Mouse (Mus musculus) ovary, postnatal 14 days (tissue): Measurements from ENCODE around the gene Wipi1.
"Not testable (repeated sequence)": the region's sequence is repeated elsewhere in the genome, so short reads cannot be mapped to it uniquely, and the experiment has no call there.

Experiments
- DNase-seq: peaks from one replicate; pipeline ENCODE4 v3.0.0; 2022; ENCODE audit warnings: low spot score

Gene Wipi1

DNA sequence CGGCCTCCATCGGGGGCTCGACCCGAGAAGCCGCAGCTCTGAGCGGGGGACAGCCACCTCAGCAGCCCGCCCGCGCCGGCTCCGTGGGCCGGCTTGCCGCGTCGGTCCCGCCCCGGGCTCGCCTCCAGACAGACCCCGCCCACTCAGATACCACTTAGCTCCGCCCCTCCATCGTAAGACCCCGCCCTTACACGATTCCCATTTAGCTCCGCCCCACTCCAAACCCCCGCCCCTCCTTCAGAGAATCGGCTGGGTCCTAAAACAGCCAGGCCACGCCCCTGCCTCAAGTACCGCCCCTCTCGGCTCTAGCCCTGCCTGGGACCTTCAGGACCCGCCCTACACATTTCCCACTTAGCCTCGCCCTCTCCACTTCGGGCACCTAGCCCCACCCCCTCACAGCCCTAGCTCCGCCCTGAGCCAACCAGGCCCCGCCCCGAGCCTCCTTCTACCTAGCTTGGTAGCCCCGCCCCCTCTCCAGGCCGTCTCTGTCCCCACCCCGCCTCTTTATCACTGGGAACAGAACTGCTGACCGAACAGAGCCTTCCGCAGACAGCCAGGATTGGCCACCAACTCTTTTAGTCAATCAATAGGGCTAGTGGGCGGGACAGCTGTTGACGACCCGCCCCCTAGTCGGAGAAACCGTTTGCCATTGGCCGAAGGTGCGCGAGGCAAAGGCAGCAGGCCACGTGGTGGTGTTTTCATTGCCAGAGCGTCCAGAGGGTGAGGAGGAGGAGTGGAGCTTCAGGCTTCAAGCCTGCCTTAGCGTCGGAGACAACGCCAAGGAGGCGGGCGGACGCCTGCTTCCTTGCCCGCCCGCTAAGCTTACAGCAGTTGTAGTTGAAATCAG lies at the start of gene Wipi1:
Gene Wipi1, minus strand, starts transcription at position 665 of the 847 bp plus-strand sequence.
- DNase-seq: peak; percentile 98

DNA sequence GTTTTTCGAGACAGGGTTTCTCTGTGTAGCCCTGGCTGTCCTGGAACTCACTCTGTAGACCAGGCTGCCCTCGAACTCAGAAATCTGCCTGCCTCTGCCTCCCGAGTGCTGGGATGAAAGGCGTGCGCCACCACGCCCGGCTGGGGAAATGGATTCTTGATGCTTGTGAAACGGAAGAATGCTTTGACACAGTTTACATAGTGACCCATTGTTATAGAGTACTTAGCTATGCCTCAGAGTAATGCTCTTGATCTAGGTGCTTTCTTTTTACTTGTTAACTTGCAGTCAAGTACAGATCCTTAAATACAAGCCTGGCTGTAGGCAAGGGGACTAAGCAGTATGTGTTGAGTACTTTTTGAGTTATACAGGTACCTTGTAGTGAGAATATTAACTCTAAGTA lies 48.8 kb upstream of the Wipi1 start:
- not testable (repeated sequence) for DNase-seq

DNA sequence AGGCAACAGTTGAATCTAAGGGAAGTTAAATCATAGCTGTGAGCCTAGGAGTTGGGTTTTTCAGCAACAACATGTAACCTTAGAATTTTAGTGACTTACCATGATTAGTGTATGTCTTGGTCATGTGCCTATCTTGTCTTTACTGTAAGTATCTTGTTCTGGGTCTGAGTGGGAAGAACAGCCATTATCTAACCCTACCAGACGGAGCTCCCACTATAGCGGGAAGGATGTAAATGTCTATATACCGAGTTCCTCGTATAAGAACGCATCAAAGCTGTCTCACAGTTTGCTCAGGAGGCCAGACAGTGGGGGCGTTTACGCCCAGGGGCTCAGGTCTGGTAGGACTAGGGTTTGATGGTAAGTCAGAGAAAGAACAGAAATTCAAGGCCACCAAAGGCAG lies 44.5 kb upstream of the Wipi1 start:
- no peak for DNase-seq

DNA sequence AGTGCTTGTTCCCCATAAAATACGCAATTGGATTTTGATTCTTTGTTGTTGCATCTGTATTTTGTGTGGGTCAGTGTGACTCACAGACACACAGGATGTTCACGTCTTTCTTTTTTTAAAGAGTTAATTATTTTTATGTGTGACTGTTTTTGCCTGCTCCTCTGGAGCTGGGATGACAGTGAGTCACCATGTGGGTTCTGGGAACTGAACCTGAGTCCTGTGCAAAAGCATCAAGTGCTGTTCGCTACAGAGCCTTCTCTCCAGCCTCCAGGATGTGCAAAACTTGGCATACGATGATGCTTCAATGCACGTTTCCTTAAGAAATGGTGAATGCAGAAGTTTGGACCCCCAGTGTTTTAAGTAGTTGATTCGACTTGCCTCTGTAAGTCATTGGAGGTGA lies 42.8 kb upstream of the Wipi1 start:
- DNase-seq: no peak

DNA sequence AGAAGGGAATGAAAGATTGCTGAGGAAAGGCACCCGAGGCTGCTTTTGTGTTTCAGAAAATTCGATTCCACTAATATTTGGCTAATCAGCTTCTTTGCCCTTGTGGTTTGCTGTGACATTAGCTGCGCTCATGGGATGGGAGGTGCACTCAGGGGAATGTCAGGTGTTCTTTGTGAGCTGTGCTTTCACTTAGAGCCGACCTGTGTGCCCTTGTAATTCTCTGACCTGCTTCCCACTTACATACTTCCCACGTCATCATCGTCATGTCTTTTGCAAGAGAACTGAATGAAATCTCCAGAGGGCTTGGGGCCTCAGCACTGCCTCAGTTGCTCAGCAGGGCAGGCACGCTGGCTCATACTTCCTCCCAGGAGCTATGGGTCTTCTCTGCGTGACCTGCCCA lies 41.4 kb upstream of the Wipi1 start:
- no peak for DNase-seq

DNA sequence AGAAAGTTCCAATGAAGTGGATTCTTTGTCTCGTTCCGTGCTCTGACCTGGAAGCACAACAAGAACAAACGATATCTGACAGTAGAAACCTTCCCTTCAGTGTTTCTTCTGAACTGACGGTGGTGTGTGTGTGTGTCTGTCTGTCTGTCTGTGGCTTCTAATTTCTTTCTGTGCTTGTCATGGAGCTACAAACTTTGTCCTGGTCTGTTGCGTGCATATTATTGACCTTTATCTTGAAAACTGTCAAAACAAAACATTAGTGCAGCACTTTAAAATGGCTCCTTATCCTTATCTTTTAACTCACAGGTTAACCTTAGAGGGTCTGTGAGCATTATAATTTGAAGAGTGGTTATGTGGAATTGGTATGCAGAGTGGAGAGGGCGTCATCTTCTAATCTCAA lies 40.7 kb upstream of the Wipi1 start:
- DNase-seq: no peak

DNA sequence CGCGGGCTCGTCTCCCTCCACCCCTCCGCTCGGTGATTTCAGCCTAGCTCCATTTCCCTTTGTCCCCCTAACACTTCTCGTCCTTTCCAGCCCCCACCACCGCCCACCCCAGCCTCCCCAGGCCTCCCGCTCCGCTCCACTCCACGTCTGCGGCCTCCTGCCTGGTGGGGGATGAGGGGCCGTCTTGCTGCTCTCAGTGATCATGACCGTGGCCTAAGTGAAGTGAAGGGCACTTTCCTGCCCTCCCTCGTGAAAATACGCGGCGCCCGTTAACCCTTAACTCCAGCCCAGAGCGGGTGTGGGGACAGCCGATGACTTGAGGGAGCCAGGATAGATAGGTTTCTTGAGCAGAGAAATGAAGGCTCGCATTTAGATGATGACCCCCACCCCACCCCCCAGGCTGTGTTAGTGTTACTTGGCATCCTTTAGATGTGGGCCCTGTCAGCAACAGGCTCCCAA lies 39.8 kb upstream of the Wipi1 start:
- DNase-seq: no peak

DNA sequence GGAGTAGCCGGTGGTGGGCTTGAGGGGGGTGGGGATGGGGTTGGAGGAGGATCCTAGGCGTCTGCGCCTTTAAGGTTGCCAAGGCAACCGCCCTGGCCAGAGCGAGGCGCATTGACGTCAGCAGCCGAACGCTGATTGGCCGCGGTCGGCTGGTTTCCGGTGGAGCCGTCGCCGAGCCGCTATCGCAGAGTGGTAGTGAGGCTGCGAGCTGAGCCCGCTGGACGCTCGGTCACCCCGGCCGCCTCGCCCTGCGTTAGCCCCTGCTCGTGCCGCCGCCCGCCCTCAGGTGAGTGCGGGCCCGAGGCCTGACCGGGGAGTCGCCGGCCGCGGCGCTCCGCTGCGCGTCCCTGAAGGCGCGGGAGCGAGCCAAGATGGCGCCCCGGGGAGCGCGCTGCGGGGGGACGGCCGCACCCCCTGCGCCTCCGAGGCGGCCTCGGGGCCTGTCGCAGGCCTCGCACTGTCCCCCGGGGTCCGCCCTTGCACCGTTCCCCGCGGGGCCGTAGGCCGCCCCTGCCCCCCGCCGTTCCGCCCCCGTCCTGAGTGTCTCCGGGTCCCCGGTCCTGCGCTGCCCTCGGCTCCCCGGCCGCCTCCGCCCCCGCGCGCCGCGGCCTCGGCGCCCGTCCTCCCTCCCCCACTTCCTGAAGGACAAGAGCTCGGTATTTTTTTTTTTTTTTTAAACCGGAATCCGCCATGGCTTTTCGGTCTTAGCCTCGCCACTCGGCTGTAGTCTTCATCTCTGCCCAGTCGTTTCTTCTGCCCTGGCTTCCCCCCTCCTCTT lies 39.2 kb upstream of the Wipi1 start:
- peak; percentile 87 for DNase-seq

DNA sequence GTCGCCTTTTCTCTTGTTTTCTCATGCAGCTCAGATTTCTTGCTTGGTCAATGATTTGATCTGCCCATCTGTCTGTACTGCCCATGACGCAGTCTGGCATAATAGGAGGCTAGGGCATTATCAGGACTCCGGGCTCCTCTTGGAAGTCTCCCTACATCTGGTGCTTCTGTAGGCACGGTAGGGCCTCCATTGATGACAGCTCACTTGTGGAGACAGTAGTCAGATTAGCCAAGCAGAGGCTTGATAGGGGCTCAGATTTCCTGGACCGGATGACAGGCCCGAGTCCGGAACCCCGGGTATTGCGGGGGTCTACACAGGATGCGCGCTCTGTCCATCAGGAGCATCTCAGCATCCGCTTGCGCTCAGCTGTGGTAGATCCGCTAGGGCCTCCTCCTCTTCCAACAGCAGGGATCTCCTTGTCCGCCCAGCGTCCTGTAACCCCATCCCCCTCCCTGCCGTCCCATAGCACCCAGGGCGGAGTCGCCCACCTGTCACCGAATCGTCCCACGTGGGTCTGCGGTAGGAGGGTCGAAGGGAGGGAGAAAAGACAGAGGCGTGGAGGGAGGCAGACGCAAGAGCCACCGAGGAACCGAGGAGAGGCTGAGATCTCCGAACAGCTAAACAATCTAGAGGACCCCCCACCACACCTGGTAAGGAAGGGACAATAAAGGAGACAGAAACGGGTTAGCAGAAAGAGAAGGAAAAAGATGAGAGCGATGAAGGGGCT lies 38.4 kb upstream of the Wipi1 start:
- peak; percentile 51 for DNase-seq

DNA sequence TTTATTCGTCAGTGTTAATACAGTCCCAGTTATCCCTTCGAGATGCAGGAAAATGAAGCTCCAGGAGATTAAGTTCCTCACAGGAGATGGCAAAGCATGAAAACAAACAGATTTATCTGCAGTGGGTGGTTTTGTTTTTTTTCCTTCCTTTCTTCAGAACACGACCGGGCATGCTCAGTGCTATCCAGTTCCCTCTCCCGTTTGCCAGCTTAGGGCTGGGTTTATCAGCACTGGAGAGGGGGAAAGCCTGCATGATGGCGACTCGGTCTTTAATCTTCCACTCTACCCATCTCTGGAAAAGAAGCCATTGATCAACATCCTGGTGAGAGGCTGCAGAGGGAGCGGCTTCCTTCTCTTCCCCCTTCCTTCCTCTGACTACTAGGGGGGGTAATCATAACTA lies 37.4 kb upstream of the Wipi1 start, which contains the start of gene Prkar1a:
Gene Prkar1a, plus strand, starts transcription at position 200 of the 400 bp plus-strand sequence.
- no peak for DNase-seq

DNA sequence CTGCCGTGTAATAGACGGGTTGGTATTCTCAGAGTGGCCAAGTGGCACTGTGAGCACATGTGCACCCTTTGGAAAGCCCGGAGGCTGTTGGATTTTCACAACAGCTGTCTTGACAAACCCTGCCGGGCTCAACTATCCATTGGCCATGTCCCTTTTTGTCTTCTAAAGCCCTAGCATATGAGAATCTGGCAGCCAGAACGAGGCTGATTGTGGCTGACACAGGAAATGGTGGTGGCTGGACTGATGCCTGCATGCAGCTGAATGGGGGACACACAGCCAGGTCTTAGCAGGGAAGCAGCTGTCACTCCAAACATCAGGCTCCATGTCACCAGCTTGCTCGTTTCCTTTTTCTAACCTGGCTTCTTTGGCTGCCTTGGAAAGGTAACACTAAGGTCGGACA lies 36.7 kb upstream of the Wipi1 start:
- DNase-seq: no peak

DNA sequence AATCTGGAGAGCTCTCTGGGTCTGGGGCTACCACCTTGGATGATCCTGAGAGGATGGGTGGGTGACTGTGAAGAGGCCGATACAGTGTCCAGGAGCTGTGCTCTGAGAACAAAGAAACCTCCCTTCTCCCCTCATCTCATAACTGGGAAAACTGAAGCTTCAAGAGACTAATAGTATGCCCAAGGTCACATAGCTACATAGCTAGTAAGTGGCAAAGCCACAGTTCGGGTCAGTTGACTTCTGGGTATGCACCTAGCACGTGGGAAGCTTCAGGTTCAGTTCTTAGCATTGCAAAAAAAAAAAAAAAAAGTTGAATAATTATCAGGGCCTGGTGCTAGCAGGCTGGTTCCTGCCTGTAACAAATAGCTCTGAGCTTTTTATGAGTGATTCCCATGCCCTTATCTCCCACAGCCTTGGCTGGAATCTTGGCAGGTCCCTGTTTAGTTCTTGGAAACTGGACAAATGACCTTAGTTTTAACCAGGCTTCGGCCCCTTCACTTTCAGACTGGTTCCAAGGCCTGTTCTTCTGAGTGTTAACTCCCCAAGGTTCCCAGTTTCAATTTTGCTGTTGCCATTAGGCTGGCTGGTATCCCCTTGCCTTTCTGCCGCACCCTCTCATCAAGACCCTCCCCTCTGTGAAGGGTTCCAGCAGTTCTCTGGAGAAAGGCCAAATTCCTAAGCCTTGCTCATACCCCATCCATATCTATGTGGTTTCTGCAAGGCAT lies 29.9 kb upstream of the Wipi1 start:
- peak; percentile 21 for DNase-seq

DNA sequence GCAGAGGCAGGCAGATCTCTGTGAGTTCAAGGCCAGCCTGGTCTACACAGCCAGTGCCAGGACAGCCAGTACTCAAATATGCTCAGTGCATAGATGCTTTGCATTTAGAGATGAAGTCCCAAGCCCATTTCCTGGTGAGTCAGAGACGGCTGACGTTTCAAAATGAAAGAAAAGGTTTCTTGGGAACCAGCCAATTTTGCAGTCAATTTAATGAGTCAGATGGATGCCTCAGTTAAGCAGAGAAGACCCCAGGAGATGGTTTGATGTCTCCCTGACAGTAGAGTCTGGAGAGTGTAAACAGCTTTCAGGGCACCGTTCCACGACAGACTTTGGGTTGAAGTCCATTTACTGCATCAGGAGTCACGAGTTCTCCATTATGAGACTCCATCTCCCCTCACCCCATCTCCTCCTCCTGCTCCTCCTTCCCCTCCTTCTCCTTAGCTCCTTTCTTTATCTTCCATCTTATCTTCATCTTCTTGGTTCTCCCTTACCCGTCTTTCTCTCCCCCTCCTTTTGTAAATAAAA lies 24.2 kb upstream of the Wipi1 start:
- DNase-seq: no peak

DNA sequence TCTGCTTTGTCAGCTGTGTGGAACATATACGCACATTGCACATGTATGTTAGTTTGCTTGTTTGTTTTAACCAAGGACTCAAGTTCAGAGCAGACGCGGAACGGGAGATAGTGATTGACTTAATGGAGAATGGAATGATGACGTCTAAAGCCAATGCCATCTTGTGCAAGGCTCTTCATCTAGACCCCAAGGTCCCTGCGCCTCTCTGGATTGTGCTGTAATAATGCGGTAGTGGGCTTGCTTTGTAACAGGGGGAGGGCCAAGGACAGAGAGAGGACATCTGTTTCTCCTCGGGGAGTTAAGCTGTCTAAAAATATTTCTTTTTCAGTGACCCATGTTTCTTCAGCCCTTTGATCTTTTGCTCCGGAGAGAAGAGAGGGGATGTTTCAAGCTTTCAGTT lies 23.2 kb upstream of the Wipi1 start:
- no peak for DNase-seq

DNA sequence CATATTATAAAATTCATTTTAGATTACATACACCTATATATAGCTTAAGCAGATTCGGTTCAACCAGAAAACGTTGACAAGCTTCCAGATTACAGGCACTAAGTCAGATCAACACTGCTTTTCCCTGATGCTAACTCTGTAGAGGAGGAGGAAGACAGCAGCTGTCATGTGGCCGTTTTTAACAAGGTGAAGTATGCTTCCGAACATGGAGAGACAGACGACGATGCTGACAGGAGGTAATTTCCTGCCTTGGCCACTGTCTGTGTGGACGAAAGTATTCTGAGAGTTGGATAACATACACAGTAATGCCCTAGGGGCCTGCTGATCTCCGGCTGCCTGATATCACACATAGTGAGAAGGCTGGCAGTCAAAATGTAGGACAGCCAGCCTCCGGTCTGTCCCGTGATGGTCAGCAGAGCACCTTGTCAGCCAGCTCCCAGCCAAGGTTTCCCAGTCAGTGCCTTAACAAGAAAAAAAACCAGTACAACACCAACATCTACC lies 17.3 kb upstream of the Wipi1 start:
- DNase-seq: no peak

DNA sequence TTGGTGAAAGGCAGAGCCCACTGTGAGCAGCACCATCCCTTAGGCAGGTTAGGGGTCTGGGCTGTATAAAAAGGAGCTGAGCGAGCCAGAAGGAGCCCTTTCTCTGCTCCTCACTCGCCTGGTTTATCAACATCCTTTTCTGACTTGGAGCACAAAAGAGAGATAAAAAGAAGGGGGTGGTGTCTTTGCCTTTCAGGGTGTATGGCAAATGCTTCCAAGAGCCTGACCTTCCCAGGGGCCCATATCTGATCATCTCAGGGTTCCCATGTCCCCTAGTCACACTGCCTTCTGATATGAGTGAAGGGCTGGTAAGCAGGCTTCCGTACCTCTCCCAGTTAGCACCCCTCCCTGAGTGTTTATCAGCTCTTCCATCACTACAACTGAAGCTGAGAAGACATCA lies 16.3 kb upstream of the Wipi1 start:
- no peak for DNase-seq

DNA sequence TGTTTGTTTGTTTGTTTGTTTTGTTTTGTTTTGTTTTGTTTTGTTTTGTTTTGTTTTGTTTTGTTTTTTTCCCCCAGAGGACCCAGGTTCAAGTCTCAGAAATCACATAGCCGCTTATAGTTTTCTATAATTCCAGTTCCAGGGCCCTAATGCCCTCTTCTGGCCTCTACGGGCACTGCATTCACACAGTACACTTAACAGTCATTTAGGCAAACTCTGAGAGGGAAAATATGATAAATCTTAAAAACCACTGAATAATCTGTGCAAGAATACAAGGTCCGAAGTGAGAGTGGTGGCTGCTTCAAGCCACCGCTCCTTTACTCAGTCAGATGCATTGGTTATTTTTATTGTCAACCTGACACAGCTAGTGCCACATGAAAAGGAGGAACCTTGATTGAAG lies 15.9 kb upstream of the Wipi1 start:
- DNase-seq: no peak

DNA sequence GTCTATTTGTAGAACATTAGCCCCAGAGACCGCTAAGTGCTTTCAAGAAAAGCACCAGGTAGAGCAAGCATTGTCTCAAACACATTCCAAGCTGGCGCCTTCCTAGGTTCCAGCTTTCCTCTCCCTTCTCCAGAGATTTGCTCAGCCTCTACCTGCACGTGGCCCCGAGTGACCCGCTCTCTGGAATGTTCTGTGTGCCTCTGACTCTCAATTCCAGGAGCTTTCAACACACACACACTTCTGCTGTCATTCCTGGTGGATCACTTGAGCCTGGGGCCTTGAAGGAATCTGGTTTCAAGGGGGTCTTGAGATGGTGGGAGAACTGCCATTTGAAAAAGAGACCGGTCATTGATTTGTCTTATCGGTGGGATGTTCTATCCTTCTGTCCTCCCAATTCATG lies 11.5 kb upstream of the Wipi1 start:
- no peak for DNase-seq

DNA sequence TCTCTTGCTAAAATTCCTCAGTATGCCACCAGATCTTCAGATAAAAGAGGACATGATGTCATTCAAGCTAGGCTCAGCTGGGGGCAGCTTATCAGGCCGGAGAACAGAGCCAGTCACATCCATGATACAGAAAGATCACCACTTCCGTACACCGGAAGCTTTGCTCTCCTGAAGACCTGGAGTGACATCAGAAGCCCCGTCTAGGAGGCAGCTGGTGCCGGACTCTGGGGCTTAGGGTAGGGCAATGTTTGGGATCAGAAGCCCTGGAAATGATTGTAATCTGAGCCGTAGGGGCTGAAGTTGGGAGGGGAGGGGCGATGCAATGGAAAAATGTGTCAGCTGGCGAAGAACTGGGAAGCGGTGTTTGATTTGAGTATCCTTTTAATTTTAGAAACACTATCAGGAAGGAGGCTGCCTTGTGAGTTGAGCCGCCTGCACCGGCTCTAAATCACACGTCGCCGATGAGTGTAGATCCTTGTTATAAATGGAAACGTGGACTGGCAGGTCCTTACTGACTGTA lies 10.8 kb upstream of the Wipi1 start:
- no peak for DNase-seq

DNA sequence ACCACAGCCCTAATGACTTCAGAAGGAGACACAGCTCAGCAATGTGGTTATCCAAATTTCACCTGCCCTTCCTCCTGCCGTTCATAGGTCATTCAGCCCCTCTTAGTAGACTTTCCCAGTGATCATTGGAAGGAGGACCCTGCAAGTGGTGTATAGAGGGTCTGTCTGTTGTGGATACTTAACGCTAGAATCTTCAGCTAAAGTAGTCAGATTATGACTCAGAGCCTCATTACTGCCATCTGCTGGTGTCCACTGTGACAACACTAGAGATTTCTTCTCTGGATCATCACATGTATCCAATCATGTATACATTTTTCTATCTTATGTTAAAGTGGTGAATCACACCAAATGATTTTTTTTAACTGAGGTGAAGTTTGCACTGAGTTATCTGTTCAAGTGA lies 9.4 kb upstream of the Wipi1 start:
- DNase-seq: peak; percentile 44

DNA sequence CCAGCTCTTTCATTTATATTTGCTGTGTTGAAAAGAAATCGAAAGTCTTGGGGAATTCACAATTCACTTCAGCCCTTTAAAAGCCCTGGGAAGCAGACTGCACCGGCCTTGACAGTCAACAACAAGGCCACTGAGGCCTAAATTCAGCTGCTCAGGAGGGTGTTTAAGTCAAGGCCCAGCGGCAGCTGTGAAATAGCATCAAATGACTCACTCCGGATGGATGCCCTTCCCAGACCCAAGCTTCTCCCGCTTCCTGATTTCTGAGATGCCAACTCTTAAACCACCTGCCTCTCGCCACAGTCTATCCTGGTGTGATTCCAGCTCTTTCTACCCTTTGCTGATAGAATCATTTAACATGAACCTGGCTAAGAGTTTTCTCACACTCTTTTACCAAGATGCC lies 8.6 kb upstream of the Wipi1 start:
- DNase-seq: no peak
